Mouse (Mus musculus): ENCODE measurements around the gene March9.

Gene March9

DNA sequence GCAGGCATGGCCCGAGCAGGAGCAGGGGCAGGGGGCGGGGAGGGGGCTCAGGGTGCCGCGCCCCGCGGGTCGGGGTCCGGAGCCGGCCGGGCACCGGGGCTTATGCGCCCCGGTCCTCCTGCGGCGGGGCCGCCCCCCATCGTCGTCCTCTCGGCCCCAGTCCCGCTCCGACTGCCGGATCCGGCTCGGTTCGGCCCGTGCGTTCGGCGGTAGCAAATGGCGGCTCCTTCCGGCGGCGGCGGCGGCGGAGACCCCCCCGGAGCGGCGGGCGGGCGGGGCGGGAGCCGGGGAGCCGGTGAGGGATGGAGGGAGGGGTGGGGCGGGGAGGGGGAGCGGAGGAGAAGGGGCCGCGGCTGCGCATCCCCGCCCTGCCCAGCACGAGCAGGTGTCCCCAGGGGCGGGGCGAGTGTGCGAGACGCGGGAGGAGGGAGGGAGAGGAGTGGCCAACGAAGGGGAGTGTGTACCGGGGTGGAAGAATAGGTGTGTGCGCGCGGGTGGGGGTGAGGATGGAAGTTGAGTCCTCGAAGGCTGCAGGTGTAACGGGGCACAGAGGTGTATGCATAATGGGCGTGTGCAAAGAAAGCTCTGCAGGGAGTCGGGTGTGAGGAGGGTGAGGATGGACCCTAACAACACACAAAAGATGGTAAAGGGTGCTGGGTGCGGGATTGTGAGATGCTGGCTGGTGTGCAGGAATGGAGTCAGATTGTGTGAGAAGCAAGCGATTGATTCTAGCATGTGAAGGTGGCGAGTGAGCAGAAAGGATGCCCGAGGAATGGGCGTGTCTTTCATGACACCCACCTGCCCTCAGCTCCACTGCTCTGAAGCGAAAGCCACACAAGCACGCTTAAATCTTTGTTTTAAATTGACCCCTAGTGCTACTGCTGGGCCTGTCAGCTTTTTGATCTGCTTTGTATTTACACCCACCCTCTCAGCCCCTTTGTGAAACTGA is at the start of gene March9:
Gene March9 (minus strand): TSS at position 217 of the 949 bp plus-strand sequence.
- no peak for DNase-seq (ENCODE audit: low read depth, low spot score)

DNA sequence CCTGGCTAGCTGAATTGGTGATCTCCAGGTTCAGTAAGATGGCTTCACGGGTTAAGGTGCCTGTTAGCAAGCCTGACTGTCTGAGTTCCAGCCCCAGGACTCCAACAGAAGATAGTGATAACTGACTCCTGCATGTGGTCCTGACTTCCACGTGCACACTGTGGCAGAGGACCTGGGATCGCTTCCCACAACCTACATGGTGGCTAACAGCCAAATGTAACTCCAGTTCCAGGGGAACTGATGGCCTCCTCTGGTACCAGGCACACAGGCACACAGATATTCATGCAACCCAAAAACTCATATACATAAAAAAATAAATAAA is 48.2 kb upstream of the March9 start:
- no peak for DNase-seq (ENCODE audit: low read depth, low spot score)

DNA sequence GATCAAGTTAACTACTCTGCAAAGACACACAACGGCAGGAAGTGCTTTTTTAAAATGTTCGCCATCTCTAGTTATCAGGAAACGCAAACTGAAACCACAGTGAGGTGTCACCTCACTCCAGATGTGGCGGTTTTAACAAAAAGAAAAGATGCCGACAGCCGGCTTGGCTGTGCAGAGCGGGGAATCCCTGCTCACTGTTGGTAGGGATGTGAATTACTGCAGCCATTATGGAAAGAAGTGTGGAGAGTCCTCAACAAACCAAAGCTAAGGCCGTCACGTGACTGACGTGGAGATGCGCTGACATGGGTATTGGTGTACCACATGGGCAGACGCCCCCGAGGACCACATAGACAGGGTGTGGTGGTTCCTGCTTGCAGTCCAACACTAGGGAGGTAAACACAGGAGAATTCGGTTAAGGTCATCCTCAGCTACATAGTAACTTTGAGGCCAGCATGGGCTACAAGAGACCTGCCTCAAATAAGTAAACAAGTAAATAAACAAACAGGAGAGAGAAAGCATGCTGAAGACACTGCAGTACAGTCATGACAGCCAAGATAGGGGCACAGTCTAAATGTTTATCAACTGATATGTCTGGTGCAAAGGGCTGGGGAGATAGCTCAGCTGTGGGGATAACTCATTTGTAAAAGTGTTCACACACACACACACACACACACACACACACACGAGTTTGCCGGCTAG is 47.7 kb upstream of the March9 start:
- DNase-seq (ENCODE audit: low read depth, low spot score): no peak

DNA sequence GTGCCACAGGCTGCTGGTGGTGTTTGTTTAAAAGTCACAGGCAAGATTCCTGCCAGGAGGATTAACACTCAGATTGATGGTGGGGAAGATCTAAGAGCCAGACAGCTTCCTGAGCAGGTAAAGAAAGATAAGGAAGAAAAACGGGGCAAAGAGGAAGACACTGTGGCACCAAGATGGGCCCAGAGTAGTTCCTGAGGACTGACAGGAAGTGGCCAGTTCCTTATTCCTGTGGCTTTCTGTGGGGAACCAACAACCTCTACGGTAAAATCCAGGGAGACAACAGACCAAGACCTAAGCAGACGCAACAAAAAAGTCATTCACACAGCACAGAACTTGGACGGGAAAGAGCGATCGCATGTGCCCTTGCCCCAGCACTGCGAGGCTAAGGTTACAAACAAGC is 43.6 kb upstream of the March9 start:
- DNase-seq (ENCODE audit: low read depth, low spot score): no peak

DNA sequence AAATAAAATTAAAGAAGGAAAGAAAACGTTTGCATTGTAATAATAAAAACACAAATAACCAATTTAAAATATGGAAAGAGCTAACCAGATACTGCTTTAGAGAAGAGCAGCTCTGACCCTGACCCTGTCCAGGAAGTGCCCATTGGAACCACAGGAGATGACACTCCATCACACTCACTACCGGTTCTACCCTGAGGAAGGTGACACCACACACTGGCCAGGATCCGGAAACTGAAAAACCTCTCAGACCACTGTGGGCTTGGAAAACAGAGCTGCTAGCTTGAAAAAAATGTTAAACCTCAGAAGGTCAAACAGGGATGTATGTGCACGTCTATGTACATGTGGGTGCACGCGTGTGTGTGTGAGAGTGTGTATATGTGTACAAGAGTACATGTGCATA is 41.2 kb upstream of the March9 start:
- DNase-seq (ENCODE audit: low read depth, low spot score): no peak

DNA sequence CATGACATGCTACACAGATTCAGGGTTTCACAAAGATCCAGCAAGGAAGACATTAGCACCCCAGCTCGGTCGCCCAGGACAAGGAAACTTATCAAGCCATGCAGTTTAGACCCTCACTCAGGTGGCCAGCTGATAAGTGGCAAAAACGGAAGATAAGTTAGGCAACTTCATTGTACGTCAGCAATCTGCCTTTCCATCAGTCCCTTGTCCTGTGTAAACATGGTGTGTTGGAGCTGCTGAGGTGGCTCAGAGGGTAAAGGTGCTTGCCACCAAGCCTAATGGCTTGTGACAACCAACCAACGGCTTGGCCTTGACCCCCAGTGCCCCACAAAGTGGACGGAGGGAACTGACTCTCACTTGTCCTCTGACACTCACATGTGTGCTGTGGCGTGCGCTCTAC is 40.4 kb upstream of the March9 start:
- no peak for DNase-seq (ENCODE audit: low read depth, low spot score)

DNA sequence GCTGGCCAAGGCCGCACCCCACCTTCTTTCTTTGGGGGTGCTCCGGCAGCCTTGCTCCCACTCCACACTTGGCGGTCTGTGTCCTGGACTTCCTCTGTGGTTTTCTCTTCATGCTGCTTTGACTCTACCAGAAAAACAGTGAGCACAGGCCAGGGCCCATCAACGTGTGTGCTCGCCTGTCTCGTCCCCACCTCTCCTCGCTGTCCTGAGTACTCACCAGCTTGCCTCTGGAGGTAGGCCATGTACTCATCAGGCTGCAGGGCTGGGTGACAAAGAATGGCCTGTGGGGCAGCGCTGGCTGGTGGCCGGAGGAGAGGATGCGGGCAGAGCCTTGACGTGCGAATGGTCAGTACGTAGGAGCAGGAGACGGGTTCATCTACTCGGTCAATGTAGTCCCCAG is 39.9 kb upstream of the March9 start:
- no peak for DNase-seq (ENCODE audit: low read depth, low spot score)

DNA sequence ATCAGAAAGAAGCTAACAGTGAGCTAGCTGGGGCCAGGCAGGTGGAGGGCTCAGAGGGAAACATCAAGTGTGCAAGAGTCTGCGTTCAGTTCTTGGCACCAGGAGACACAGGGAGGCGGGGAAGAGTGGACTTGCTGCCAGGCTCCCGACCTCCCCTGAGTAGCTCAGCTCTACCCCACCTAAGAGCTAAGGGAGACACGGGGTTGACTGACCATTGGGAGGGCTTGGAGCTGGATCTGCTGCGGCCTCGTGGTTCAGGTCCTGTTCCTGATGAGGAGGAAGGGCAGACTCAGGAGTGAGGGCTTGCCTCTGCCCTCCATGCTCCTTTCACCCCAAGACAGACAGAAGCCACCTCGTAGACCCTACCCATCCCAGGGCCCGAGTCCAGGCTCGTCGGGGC is 39.2 kb upstream of the March9 start:
- DNase-seq (ENCODE audit: low read depth, low spot score): no peak

DNA sequence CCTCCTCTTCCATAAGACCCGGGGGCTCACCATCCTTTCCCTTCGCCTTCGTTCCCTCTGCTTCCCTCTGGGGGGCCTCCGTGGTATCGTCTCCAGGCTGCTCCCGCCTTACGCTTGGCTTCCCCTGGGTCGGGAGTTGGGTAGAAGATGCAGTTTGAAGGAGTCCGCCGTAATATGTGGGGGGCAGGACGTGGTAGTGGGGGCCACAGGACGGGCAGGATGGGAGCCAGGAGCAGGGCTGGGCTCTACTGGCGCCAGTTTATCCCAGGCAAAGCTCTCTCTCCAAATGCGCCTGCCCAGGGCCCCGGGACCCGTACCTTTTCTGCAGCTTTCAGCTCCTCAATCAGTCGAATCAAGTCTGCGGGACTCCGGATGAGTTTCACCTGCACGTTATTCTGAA is 38.5 kb upstream of the March9 start:
- DNase-seq (ENCODE audit: low read depth, low spot score): no peak

DNA sequence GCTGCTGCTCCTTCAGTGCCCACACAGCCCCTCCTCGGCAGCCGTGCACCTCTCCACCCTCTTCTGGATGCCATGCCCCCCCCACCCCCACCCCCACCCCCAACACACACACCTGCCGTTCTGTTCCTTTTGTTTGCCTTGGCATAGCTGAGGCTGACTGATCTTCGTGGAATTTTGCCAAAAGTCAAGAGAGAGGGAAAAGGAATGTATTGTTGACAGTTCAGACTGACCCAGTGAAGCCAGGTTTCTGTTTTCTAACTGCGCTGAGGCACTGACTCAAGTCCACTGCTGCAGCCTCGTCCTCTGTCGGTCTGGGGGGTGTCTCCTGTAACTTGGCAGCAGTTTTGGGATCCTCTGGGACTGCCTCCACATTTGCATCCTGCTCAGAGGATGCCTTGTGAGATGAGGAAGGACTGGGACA is 34.4 kb upstream of the March9 start:
- DNase-seq (ENCODE audit: low read depth, low spot score): no peak

DNA sequence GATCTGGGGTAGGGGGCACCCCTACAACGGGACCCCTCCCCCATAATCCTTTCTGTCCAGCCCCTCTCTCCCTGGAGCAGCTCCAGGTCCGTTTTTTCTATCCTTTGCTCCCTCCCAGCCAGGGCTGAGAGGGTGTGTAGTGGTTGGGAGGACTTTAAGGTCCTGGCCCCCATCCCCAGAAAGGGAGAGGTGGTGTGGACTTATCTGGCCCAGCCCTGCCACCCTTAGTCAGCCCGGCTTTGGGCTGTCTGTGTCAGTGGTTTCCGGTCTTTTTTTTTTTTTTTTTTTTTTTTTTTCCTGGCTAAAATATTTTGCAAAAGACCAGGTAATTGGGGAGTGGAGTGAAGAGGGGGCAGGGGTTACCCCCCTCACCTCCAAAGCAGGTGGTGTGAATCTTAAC is 32.8 kb upstream of the March9 start:
- DNase-seq (ENCODE audit: low read depth, low spot score): no peak

DNA sequence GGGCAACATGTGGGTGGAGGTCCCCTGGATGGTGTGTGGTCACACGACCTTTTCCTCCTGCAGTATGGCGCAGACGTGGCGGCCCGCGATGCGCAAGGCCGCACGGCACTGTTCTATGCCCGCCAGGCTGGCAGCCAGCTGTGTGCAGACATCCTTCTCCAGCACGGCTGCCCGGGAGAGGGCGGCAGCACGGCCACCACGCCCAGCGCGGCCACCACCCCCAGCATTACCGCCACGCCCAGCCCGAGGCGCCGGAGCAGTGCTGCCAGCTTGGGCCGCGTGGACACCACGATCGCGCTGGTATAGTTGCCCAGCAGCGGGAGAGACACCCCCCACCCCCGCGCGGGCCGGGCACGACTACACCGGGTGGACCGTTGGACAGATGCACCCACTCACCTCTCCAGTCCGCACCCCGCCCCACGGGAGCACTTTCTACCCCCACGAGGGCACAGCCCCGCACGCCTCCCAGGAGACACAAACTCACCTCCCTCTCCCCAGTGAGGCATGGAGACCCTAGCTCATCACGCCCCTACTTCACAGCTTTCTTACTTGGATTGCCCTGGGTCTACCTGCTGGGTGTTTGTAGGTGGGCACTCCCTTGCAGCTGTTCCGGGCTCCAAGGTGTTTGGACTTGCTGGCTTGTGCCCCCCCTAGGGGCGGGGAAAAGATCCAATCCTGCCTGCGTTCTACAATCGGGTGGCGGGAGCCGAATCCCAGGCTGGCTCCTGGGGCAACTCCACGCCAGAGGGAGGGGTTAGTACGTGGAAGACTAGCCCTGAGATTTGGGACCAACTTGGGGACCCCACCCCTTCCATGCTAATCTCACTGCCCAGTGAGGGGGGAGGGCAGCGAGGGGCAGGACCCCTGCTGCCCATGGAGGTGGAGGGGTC is 31.8 kb upstream of the March9 start:
- no peak for DNase-seq (ENCODE audit: low read depth, low spot score)

DNA sequence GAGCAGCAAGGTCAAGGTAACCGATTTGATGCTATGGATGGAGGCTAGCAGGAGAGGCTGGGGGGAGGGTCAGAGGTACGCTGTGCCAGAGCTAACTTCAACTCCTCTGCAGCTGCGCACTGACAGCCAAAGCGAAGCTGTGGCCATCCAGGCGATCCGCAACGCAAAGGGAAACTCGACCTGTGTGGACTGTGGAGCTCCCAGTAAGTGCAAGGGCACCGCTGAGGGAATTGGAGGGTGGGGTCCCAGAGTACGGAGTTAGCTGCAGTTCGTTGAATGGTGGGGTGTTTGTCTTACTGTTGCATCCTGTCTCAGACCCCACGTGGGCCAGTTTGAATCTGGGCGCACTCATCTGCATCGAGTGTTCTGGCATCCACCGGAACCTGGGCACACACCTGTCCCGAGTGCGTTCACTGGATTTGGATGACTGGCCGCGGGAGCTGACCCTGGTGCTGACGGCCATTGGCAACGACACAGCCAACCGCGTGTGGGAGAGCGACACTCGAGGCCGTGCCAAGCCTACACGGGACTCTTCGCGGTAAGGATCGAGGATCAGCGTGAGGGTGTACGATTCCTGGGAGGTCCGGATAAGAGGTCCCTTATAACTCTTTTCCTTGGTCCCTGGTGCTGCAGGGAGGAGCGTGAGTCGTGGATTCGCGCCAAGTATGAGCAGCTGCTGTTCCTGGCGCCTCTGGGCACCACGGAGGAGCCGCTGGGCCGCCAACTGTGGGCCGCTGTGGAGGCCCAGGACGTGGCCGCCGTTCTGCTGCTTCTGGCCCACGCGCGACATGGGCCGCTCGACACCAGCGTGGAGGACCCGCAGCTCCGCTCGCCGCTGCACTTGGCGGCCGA is 30.8 kb upstream of the March9 start:
- no peak for DNase-seq (ENCODE audit: low read depth, low spot score)

DNA sequence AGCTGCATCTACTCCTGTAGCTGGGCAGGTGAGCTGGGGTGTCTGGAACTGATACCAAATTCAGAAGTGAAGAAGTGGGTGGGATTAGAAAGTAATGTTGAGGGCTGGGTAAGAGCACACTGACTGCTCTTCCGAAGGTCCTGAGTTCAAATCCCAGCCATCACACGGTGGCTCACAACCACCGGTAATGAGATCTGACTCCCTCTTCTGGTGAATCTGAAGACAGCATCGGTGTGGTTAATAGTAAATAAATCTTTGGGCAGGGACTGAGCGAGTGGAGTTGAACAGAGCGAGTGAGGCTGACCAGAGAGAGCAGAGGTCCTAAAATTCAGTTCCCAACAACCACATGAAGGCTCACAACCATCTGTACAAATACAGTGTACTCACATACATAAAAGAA is 25.6 kb upstream of the March9 start:
- no peak for DNase-seq (ENCODE audit: low read depth, low spot score)

DNA sequence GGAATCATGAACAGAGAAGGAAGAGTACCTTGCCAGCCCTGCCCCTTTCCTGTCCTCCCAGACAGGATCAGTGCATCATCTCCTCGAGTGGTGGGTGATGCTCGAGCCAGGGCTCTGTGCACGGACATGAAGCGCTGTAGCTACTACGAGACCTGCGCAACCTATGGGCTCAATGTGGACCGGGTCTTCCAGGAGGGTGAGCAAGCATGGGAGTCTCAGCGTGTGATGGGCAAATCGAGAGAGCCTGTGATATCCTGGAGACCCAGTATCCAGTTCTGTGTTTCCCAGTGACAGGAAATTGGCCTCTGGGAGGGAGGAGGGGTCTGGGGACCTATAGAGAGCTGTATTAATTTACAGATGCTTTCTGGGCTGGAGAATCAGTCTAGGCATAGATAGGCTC is 25.1 kb upstream of the March9 start:
- no peak for DNase-seq (ENCODE audit: low read depth, low spot score)

DNA sequence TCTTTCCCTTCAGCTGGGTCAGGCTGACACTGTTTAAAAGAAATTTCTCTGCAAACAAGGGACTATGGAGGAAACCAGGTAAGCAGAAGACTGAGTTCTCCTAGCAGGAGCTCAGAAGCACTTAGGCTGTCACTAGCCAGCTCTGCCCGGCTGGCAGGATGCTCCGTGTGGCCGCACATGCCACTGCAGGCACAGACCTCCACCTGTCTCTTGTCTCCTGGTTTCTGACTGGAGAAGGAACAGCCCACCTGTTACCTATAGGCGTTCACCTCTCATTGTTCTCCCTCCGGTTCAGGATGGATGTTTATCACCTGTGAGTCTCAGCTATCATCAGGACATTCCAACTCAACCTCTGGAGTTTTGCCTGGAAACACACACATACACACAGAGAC is 23.9 kb upstream of the March9 start:
- no peak for DNase-seq (ENCODE audit: low read depth, low spot score)

DNA sequence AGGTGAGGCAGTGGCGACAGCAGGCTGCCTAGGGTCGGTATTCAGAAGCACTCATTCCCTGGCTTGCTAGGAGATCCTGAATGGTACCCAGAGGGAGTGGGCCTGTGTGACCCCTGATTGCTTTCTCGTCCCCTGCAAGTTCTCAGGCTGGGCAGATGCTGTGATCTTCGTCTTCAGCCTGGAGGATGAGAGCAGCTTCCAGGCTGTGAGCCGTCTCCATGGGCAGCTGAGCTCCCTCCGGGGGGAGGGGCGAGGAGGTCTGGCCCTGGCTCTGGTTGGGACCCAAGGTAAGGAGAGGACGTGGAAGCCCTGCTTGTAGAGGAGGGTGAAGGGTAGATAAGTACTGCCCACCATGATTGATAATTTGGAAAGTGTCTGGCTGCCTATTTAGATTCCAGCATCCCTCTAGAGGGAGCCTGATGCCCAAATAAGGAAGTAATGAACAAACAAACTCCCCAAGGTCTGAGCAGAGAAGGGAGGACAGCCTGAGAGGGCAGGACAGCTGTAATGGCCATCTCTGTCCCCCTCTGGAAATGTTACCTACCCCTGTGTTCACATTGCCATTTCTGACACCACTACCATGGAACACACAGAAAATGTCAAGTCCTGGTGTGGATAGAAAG is 23.4 kb upstream of the March9 start:
- no peak for DNase-seq (ENCODE audit: low read depth, low spot score)

DNA sequence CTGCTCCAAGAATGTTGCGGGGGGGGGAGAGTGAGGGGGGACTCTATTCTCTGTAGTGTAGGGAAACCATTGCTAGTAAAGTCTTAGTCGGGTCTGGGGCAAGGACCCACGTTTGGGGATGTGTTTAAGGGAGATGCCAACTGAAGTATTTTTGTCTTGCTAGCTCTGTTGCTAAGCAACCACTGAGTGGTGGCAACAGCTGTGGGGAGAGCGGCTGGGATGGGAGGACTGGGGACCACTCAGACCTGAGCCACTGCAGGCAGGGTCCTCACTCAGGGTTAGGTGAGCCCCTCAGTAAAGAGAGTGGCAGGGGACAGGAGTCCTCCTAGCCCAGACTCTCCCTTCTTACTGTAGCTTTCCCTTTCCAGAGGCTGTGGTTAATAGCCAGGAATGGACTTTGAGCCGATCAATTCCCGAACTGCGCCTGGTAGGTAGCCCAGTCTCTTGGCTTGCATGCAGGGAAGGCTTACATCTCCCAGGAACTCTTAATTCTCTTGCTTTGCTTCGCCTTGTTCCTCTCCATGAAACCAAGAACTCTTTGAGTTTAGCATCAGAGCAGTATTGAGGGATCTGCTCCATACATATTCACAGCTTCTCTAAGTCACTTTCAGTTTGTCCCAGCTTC is 22.1 kb upstream of the March9 start:
- DNase-seq (ENCODE audit: low read depth, low spot score): no peak

DNA sequence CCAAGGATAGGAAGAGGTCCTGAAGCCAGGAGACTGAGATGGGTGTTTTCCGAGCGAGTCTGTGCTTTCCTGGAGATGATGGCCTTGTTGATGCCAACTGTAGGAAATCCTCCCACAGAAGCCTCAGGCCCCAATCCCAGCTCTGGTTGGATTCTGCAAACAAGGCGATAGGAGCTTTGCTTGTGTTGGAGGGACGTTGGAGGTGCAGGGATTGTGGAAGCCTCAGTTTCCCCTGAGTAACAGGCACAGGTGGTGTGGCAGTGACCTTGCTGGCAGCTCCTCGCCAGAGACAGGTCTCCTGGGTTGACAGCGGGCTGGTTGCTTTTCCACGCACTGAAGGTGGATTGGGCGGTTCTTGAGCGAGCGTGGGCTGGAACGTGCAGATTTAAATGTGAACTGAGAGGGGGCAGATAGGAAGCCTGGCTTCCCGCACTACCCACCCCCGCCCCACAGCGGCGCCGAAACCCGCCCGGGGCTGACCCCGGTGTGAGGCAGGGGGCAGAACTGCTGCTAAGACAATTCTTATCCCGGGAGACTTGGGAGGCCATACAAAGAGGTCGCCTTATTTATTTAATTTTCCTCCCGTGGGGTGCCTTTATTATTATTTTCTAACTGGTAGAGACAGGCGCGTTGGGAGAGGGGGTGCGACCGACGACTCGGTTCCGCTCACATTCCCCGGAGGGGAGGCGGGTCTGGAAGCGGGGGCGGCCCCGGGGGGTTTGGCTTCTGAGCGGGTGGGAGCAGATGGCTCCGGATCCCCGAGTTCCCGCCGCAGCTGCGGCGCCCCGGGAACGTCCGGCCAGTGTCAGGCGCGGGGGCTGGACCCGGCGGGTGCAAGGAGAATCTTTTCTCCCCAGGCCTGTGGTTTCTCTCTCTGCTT is 21.2 kb upstream of the March9 start:
- DNase-seq (ENCODE audit: low read depth, low spot score): no peak

Data from skeletal muscle tissue, adult 2 months (tissue).